Mouse (Mus musculus) adrenal gland, postnatal 10 days (tissue): ENCODE data around the gene Zxdc. TPM values are rescaled to one million over a fixed set of nuclear protein-coding genes. Genes with fewer than 3 reads are reported as not detected.

ENCODE experiments used
- DNase-seq: peaks from one replicate; pipeline ENCODE4 v3.0.0; 2021; ENCODE audit warnings: mixed read lengths
- total RNA-seq, 2 experiments: library from RNA; stranded (reverse); gene quantifications; 2 replicates each; pipeline ENCODE4 v1.2.3; 2021

Gene Zxdc
- total RNA-seq, 2 experiments from 2014 or later = 17.6 to 18.7 TPM

DNA sequence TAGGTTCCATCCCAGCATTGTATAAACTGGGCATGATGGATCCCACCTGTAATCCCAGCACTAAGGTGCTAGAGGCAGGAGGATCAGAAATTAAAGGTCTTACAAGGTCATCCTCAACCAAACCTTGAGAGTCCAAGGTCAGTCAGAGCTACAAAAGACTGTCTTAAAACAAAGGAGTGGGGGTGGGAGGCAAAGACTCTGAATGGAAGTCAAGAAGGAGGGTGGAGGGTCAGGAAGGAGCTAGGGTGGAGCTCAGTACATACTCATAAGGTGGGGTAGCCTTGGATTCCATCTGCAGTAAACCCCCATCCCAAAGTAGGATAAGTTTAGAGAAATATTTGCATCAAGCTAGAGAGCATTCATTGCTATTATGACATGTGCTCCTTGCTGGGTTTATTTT, 83.3 kb downstream of the Zxdc start:
- no peak for DNase-seq

Other genes with a start within 250 kb of the Zxdc start
- not detected for gene Vmn1r51, start 246.9 kb upstream of the Zxdc start, total RNA-seq
- not detected for gene Vmn1r52, start 194.7 kb upstream of the Zxdc start, total RNA-seq
- gene V1ra8, start 166.7 kb upstream of the Zxdc start, total RNA-seq = not detected
- gene Vmn1r53, start 145.1 kb upstream of the Zxdc start, total RNA-seq = not detected
- gene Vmn1r54, start 123.2 kb upstream of the Zxdc start, total RNA-seq = not detected
- gene BC048671, start 68.3 kb upstream of the Zxdc start, total RNA-seq = not detected
- gene Chst13, start 44.3 kb upstream of the Zxdc start, total RNA-seq = 1 to 10 TPM in 1 of 2 experiments, under 1 TPM in 1; 0.88 to 1.7 TPM
- gene Uroc1, start 36.2 kb upstream of the Zxdc start, total RNA-seq = 10 to 100 TPM; 14.8 to 37.5 TPM
- under 1 TPM; 0.58 to 0.90 TPM for gene Cfap100, start 59.3 kb downstream of the Zxdc start, total RNA-seq
- gene Klf15, start 93.1 kb downstream of the Zxdc start, total RNA-seq = 10 to 100 TPM; 14.8 to 42.1 TPM
- 10 to 100 TPM; 51.9 to 95.0 TPM for gene Aldh1l1, start 116.9 kb downstream of the Zxdc start, total RNA-seq
- gene Slc41a3, start 235.2 kb downstream of the Zxdc start, total RNA-seq = 10 to 100 TPM; 20.8 to 25.2 TPM